Mouse (Mus musculus) stomach, postnatal 0 days (tissue): ENCODE data around the gene Abhd8. TPM values are rescaled to one million over a fixed set of nuclear protein-coding genes. Genes with fewer than 3 reads are reported as not detected.
A peak's percentile ranks its signal among the peaks of the same experiment; 100 is the strongest.

Experiments used
- ATAC-seq: fragments of 200-750 bp; cut with Nextera tagmentation; 2 replicates; pipeline ENCODE4 v1.8.0; 2017; ENCODE audit not compliant: low FRiP score, low TSS enrichment
- DNase-seq: peaks from one replicate; pipeline ENCODE4 v3.0.0-alpha.2; 2016; ENCODE audit warnings: low spot score
- H3K27ac ChIP-seq: fragments of 300-500 bp; sonication (generic); replicated peaks from 2 replicates; pipeline ENCODE4 v1.5.1; 2014; ENCODE audit warnings: mild to moderate bottlenecking, control low read depth
- H3K27me3 ChIP-seq: fragments of 300-500 bp; sonication (generic); 2 replicates; pipeline ENCODE4 v1.6.1; 2014; ENCODE audit warnings: low read length; ENCODE audit not compliant: control insufficient read depth, insufficient read depth
- H3K36me3 ChIP-seq: fragments of 300-500 bp; sonication (generic); 2 replicates; pipeline ENCODE4 v1.6.1; 2014; ENCODE audit warnings: low read length, mixed read lengths; ENCODE audit not compliant: control insufficient read depth, insufficient read depth
- H3K4me1 ChIP-seq: fragments of 300-500 bp; sonication (generic); replicated peaks from 2 replicates; pipeline ENCODE4 v1.6.1; 2014; ENCODE audit warnings: antibody characterized with exemption; ENCODE audit not compliant: control insufficient read depth, insufficient read depth
- H3K4me2 ChIP-seq: fragments of 300-500 bp; sonication (generic); replicated peaks from 2 replicates; pipeline ENCODE4 v1.6.1; 2014; ENCODE audit warnings: low read depth, mild to moderate bottlenecking, control low read depth, moderate library complexity
- H3K4me3 ChIP-seq: fragments of 300-500 bp; sonication (generic); 2 replicates; pipeline ENCODE4 v1.5.1; 2014; ENCODE audit warnings: low read depth, low read length, control low read depth
- H3K9ac ChIP-seq: fragments of 300-500 bp; sonication (generic); 2 replicates; pipeline ENCODE4 v1.6.1; 2014; ENCODE audit warnings: mild to moderate bottlenecking, low read length, control low read depth, mixed read lengths
- H3K9me3 ChIP-seq: fragments of 300-500 bp; sonication (generic); 2 replicates; pipeline ENCODE4 v1.6.1; 2016; ENCODE audit warnings: low read length; ENCODE audit not compliant: control insufficient read depth
- CTCF ChIP-seq: IDR thresholded peaks from 2 replicates; pipeline ENCODE4 v1.5.1; 2016; ENCODE audit warnings: antibody characterized with exemption, low read depth, mild to moderate bottlenecking, moderate library complexity
- EP300 ChIP-seq: optimal IDR thresholded peaks from 2 replicates; pipeline ENCODE3; 2016; ENCODE audit warnings: antibody characterized with exemption
- WGBS: fragments of 180-500 bp; shearing (Covaris S2); extraction: QIAGEN DNeasy Blood & Tissue Kit; methylation state at CpG from one replicate; pipeline ENCODE4 v1.1.7; 2014; 5-methylcytosine and 5-hydroxymethylcytosine counted together
- polyA plus RNA-seq: library from polyadenylated mRNA; unstranded; fragments of >200 nt; fragmentation: Nextera tagmentation; extraction: Ambion mirVana; gene quantifications from 2 replicates; pipeline ENCODE4 v1.2.1, GENCODE M21; 2015

Abhd8 gene
- polyA plus RNA-seq, result 22.1 and 23.5 TPM in 2 replicates

DNA sequence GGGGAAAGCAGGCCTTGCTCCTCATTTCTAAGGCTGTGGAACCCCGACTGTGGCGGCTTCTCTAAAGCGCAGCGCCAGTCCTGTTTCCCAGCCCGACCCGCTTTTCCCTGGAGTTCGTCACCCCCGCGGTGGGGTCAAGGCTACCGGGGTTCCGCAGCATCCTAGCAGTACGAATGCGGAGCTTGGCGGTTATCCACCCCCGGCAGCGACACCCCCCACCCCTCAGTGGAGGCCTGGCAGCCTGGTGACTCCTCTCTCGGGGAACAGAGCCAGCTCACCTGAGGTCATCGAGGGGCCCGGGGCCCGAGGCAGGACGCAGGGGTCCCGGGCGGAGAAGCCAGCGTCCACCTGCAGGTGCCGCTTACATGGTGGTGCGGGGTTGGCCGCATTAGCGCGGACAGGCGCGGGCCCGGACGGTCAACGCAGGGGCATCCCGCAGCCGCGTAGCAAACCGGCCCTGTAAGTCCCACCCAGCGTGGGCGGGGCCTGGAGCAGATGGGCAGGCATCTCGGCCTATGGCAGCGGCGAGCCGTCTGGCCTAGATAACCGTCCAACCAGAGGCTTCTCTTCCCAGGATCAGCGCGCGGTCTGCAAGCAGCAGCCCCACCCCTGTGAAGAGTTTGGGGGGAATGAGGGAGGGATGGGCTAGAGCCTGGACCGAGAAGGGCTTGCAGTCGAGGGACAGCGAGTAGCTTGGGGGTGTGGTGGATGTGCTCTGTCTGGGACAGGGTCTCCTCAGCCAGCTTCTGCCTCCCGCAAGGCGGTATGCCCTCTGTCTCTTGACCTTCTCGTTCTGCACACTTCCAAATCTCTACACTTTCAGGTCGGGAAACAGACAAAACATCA, at the start of gene Abhd8:
Abhd8 (minus strand) TSS at position 468 of the 846 bp plus-strand sequence.
- Histone ChIP-seq H3K4me3 (peak within 1 kb of the TSS; percentile 81), H3K27me3 (no peaks in the 10 kb centered on the region), H3K4me1 (peaks cover 13% of the 10 kb centered on the region), H3K9me3 (no peaks in the 10 kb centered on the region), H3K36me3 (peaks cover 5% of the 10 kb centered on the region; the same call in 1 of the 2 replicates), H3K27ac (peak within 1 kb of the TSS; percentile 84), H3K9ac (peak within 1 kb of the TSS; percentile 72), H3K4me2 (peak within 1 kb of the TSS; percentile 93)
- WGBS, result 1% methylated on average over 54 of the region's 55 CpGs
- peak; percentile 72 for ATAC-seq
- no peak for TF ChIP-seq EP300
- peak; percentile 93 for DNase-seq

DNA sequence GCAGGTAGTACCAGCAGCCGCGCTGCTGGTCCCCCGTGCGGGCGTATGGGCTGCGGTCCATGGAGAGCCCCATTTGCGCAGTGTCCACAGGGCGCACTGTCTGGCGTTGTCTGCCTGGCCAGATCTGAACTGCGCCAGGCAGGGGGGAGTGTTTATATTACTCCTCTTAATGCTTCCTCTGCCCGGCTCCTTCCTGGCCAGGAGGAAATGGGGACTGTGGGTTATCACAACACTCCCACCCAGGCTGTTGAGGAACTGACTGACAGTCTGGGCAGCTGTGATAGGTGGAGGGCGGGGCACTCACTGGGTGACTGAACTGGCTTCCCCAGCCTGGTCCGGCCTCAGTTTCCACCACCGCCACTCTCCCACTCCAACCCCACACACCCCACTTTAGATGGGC, 48.2 kb upstream of the Abhd8 start, which contains the start of gene Plvap:
Plvap (minus strand) TSS at position 109 of the 400 bp plus-strand sequence.
- peak within 1 kb of the TSS; percentile 13; the same call in 1 of the 2 replicates for H3K4me3 ChIP-seq
- H3K9me3 ChIP-seq, result no peaks in the 10 kb centered on the region
- WGBS, result 30% methylated on average over 12 of the region's 14 CpGs
- DNase-seq (no peak), ATAC-seq (peak; percentile 48; the same call in 1 of the 2 replicates)
- H3K4me1 ChIP-seq, result 0 out of 2 replicates have a peak, but pooled peaks cover 2% of the 10 kb centered on the region
- no peak within 1 kb of the TSS for H3K4me2 ChIP-seq
- no peak within 1 kb of the TSS for H3K27ac ChIP-seq
- H3K9ac ChIP-seq, result 0 out of 2 replicates have a peak within 1 kb of the TSS, but pooled peaks have one; percentile 27
- 0 out of 2 replicates have a peak, but pooled peaks cover 5% of the 10 kb centered on the region for H3K27me3 ChIP-seq
- no peaks in the 10 kb centered on the region for H3K36me3 ChIP-seq
- TF ChIP-seq EP300, result no peak
- TF ChIP-seq CTCF, result no peak

DNA sequence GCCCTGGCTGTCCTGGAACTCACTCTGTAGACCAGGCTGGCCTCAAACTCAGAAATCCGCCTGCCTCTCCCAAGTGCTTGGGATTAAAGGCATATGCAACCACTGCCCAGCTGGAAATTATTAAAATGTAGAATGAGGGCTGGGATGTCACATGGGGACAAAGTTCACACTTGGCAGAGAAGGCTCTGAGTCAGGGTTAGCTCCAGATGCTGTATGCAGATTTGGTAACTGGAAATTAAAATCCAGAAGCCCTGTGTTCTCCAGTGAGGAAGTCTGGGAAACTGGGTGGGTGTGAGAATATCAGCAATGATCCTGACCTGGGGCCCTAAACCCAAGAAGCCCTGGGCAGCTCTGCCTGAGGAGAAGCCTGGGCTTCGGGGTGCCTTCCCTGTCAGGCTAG, 45.9 kb upstream of the Abhd8 start:
- Histone ChIP-seq H3K27ac (no peak overlapping the region), H3K4me2 (no peak overlapping the region), H3K36me3 (no peaks in the 10 kb centered on the region), H3K27me3 (0 out of 2 replicates have a peak, but pooled peaks cover 5% of the 10 kb centered on the region), H3K9ac (no peak overlapping the region), H3K9me3 (no peaks in the 10 kb centered on the region), H3K4me1 (0 out of 2 replicates have a peak, but pooled peaks cover 2% of the 10 kb centered on the region), H3K4me3 (0 out of 2 replicates have a peak overlapping the region, but pooled peaks have one; percentile 2)
- no peak for TF ChIP-seq CTCF
- TF ChIP-seq EP300, result no peak
- DNase-seq (no peak), ATAC-seq (no peak)
- WGBS, result 74% methylated on average over 2 of the region's 2 CpGs

DNA sequence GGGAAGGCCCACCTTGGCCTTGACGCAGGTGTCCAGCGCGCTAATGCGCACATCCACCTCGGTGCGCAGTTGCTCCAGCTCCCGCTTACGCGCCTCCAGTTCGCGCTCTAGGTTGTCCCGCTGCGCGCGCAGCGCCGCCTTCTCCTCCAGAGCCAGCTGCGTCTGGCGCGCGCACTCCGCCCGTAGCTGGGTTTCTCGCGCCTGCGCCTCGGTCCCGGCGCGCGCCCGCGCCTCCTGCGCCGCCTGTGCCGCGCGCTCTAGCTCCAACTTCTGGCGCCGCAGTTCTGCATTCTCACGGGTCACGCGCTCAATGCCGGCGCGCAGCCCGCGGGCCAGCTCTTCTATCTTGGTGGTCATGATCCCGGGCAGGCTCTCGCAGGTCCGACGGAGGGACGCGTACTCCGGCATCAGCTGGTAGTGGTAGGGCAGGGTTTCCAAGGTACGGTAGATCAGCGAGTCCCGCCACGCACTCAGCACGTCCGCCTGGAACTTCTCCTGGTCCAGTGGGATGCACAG, 44.2 kb upstream of the Abhd8 start:
- peak; percentile 81 for DNase-seq
- ATAC-seq, result peak; percentile 65; the same call in 1 of the 2 replicates
- TF ChIP-seq CTCF (no peak), EP300 (no peak)
- Histone ChIP-seq H3K4me3 (peak overlapping the region; percentile 40), H3K9ac (peak overlapping the region; percentile 41; the same call in 1 of the 2 replicates), H3K4me2 (peak overlapping the region; percentile 63), H3K36me3 (no peaks in the 10 kb centered on the region), H3K27ac (0 out of 2 replicates have a peak overlapping the region, but pooled peaks have one; percentile 8), H3K4me1 (0 out of 2 replicates have a peak, but pooled peaks cover 2% of the 10 kb centered on the region), H3K9me3 (no peaks in the 10 kb centered on the region), H3K27me3 (0 out of 2 replicates have a peak, but pooled peaks cover 5% of the 10 kb centered on the region)
- under 1% methylated on average over 60 of the region's 61 CpGs for WGBS

DNA sequence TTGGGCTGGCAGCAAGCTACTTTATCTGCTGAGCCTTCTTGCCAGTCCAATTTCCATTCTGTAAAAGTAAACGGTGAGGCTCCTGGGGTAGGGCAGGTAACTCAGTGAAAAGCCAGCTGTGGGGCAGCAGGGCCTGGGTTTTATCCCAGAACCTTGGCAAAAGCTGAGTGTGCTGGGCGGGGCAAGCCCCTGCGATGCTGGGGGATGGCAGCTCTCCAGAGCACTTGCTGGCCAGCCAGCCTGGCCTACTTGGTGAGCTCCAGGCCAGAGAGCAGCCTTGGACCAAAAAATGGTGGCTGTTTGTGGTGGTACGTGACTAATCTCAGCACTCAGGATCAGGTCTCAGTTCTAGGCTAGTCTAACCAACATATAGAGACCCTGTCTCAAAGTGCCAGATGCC, 42.5 kb upstream of the Abhd8 start:
- Histone ChIP-seq H3K36me3 (no peaks in the 10 kb centered on the region), H3K27ac (no peak overlapping the region), H3K4me2 (no peak overlapping the region), H3K9ac (no peak overlapping the region), H3K4me1 (0 out of 2 replicates have a peak, but pooled peaks cover 2% of the 10 kb centered on the region), H3K9me3 (no peaks in the 10 kb centered on the region), H3K27me3 (0 out of 2 replicates have a peak, but pooled peaks cover 5% of the 10 kb centered on the region), H3K4me3 (no peak overlapping the region)
- WGBS, result 67% methylated on average over 4 of the region's 4 CpGs
- no peak for DNase-seq
- TF ChIP-seq CTCF, result no peak
- no peak for TF ChIP-seq EP300
- no peak for ATAC-seq
